Mouse (Mus musculus): ENCODE results near the gene Col25a1. TPM values are rescaled to one million over a fixed set of nuclear protein-coding genes. Genes with fewer than 3 reads are reported as not detected.

Gene Col25a1
- polyA plus RNA-seq, 1 experiment from 2014 or later = 3.9 TPM

DNA sequence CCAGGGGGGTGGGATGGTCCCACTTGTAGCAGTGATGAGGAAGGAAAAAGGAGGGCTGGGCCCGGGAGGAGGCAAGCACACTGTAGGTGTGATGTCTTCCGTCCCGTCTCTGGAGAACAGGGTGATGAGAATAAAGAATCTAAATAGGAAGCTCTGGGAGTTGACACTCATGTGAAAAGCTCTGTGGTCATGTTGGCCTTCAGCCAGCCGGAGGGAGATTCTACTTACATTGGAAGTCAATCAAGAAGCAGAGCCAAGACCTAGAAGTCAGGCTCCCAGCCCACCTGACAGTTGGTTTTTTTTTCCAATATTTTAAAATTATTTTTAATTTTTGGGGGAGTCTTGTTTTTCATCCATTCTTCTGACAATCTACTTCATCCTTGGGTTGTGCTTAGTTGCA, 297.5 kb downstream of the Col25a1 start:
- no peak for DNase-seq (ENCODE audit: low spot score)
- WGBS = 88% methylated on average over 4 of the region's 4 CpGs

GRCm38 (mm10) chr3:130430052-130430451, 298.8 kb downstream of the Col25a1 start:
- H3K36me3 ChIP-seq = no peaks in the 10 kb centered on the region
- WGBS = 83% methylated on average over 5 of the region's 5 CpGs
- H3K9me3 ChIP-seq = no peaks in the 10 kb centered on the region
- H3K4me3 ChIP-seq = no peak overlapping the region
- no peak for DNase-seq (ENCODE audit: low spot score)
- no peak overlapping the region for H3K27ac ChIP-seq
- H3K4me1 ChIP-seq = no peaks in the 10 kb centered on the region
- H3K27me3 ChIP-seq (ENCODE audit: insufficient read depth, poor library complexity, severe bottlenecking) = no peaks in the 10 kb centered on the region

More for the DNA sequence above, 297.5 kb downstream of the Col25a1 start:
- Histone ChIP-seq H3K9me3 (no peaks in the 10 kb centered on the region), H3K4me3 (no peak overlapping the region), H3K27me3 (ENCODE audit: insufficient read depth, poor library complexity, severe bottlenecking) (no peaks in the 10 kb centered on the region), H3K27ac (no peak overlapping the region), H3K36me3 (no peaks in the 10 kb centered on the region), H3K4me1 (no peaks in the 10 kb centered on the region)

GRCm38 (mm10) chr3:130432818-130433217, 301.5 kb downstream of the Col25a1 start:
- Histone ChIP-seq H3K4me3 (no peak overlapping the region), H3K4me1 (no peaks in the 10 kb centered on the region), H3K27me3 (ENCODE audit: insufficient read depth, poor library complexity, severe bottlenecking) (no peaks in the 10 kb centered on the region), H3K9me3 (no peaks in the 10 kb centered on the region), H3K27ac (no peak overlapping the region), H3K36me3 (no peaks in the 10 kb centered on the region)
- no peak for DNase-seq (ENCODE audit: low spot score)
- WGBS = 67% methylated on average over 5 of the region's 5 CpGs

DNA sequence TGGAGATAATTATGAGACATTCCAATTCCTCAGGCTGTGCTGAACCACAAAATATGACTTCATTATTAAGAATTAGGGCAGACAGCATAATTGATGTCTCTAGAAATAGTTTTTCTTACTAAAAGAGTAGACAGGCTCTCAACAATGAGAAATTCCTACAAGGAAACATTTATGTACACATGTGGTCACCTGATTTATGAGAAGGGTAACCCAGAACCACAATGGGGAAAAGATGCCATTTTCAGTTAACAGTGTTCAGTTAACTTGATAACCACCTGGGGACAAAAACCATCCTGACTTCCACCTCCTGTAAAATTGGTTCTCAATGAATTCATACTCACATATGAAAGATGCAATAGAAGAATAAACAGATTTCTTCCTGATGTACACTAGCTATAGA, 305.7 kb downstream of the Col25a1 start:
- no peaks in the 10 kb centered on the region for H3K36me3 ChIP-seq
- no peak overlapping the region for H3K27ac ChIP-seq
- DNase-seq (ENCODE audit: low spot score) = no peak
- no peak overlapping the region for H3K4me3 ChIP-seq
- no peaks in the 10 kb centered on the region for H3K4me1 ChIP-seq
- H3K27me3 ChIP-seq (ENCODE audit: insufficient read depth, poor library complexity, severe bottlenecking) = no peaks in the 10 kb centered on the region
- no peaks in the 10 kb centered on the region for H3K9me3 ChIP-seq

GRCm38 (mm10) chr3:130439767-130440166, 308.5 kb downstream of the Col25a1 start:
- Histone ChIP-seq H3K4me3 (no peak overlapping the region), H3K4me1 (no peaks in the 10 kb centered on the region), H3K9me3 (no peaks in the 10 kb centered on the region), H3K27ac (no peak overlapping the region), H3K36me3 (no peaks in the 10 kb centered on the region), H3K27me3 (ENCODE audit: insufficient read depth, poor library complexity, severe bottlenecking) (no peaks in the 10 kb centered on the region)
- 84% methylated on average over 6 of the region's 6 CpGs for WGBS
- no peak for DNase-seq (ENCODE audit: low spot score)

DNA sequence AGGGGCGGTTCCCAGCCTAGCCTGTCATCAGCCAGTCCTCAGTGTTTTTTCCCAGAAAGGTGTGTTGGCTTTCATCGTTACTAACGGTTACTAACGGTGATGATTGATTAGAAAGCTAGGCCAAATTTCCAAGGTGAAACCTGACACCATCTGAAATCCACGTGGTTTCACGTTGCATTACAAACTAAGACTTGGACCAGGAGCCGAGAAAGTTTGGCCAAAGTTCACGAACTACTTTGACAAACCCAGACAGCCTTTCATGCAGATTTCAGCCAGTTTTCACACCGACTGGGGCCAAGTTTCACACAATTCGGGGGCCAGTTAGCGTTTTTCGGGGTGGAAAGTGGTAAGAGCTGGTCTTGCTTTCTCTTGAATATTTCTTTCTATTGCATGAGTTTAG, 309.4 kb downstream of the Col25a1 start:
- H3K4me1 ChIP-seq = no peaks in the 10 kb centered on the region
- DNase-seq (ENCODE audit: low spot score) = no peak
- no peaks in the 10 kb centered on the region for H3K9me3 ChIP-seq
- H3K27me3 ChIP-seq (ENCODE audit: insufficient read depth, poor library complexity, severe bottlenecking) = no peaks in the 10 kb centered on the region
- H3K27ac ChIP-seq = no peak overlapping the region
- no peak overlapping the region for H3K4me3 ChIP-seq
- no peaks in the 10 kb centered on the region for H3K36me3 ChIP-seq
- WGBS = 58% methylated on average over 12 of the region's 12 CpGs

GRCm38 (mm10) chr3:130443842-130444627, 312.7 kb downstream of the Col25a1 start:
- Histone ChIP-seq H3K27ac (no peak overlapping the region), H3K4me3 (no peak overlapping the region), H3K4me1 (no peaks in the 10 kb centered on the region), H3K36me3 (no peaks in the 10 kb centered on the region), H3K9me3 (no peaks in the 10 kb centered on the region), H3K27me3 (ENCODE audit: insufficient read depth, poor library complexity, severe bottlenecking) (no peaks in the 10 kb centered on the region)
- no peak for DNase-seq (ENCODE audit: low spot score)
- WGBS = 63% methylated on average over 13 of the region's 13 CpGs

- Histone ChIP-seq H3K9me3 (no peaks in the 10 kb centered on the region), H3K27me3 (ENCODE audit: insufficient read depth, poor library complexity, severe bottlenecking) (no peaks in the 10 kb centered on the region), H3K4me3 (no peak overlapping the region), H3K4me1 (no peaks in the 10 kb centered on the region), H3K27ac (no peak overlapping the region), H3K36me3 (no peaks in the 10 kb centered on the region)
- no peak for DNase-seq (ENCODE audit: low spot score)
- WGBS = 78% methylated on average over 7 of the region's 7 CpGs
Measured at GRCm38 (mm10) chr3:130449864-130450263, 318.6 kb downstream of the Col25a1 start.

DNA sequence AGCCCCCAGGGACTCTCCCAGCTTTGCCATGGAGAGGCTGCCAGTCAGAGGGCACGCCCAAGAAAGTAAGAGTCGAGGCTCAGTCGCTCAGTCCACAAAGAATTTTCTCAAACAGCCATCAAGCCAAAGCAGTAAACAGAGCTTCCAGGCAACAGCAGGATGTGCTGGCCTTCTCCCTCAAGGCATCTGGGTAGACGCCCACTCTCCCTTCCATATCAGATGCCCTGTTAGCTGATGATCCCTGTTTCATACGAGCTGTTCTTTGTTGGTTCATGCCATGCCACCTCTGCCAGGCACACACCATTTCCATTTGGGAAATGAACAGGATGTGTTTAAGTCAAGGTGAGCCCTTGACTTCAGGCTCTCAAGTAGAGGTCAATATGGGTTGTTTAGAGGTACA, 334.1 kb downstream of the Col25a1 start:
- no peaks in the 10 kb centered on the region; the same call in 1 of the 2 replicates for H3K9me3 ChIP-seq
- WGBS = 80% methylated on average over 5 of the region's 5 CpGs

GRCm38 (mm10) chr3:130473211-130473768, 342.0 kb downstream of the Col25a1 start:
- Histone ChIP-seq H3K27ac (no peak overlapping the region), H3K4me3 (no peak overlapping the region), H3K36me3 (no peaks in the 10 kb centered on the region), H3K27me3 (ENCODE audit: insufficient read depth, poor library complexity, severe bottlenecking) (no peaks in the 10 kb centered on the region), H3K4me1 (no peaks in the 10 kb centered on the region), H3K9me3 (no peaks in the 10 kb centered on the region)
- 39% methylated on average over 4 of the region's 4 CpGs for WGBS
- no peak for DNase-seq (ENCODE audit: low spot score)

More for the DNA sequence above, 334.1 kb downstream of the Col25a1 start:
- no peak for DNase-seq (ENCODE audit: low spot score)
- Histone ChIP-seq H3K27me3 (ENCODE audit: insufficient read depth, poor library complexity, severe bottlenecking) (no peaks in the 10 kb centered on the region), H3K4me3 (no peak overlapping the region), H3K27ac (no peak overlapping the region), H3K36me3 (no peaks in the 10 kb centered on the region), H3K4me1 (no peaks in the 10 kb centered on the region)

- no peaks in the 10 kb centered on the region for H3K9me3 ChIP-seq
- no peaks in the 10 kb centered on the region for H3K27me3 ChIP-seq (ENCODE audit: insufficient read depth, poor library complexity, severe bottlenecking)
- H3K36me3 ChIP-seq = no peaks in the 10 kb centered on the region
- H3K27ac ChIP-seq = no peak overlapping the region
- H3K4me3 ChIP-seq = no peak overlapping the region
- H3K4me1 ChIP-seq = no peaks in the 10 kb centered on the region
- DNase-seq (ENCODE audit: low spot score) = no peak
- WGBS = 78% methylated on average over 7 of the region's 7 CpGs
Measured at GRCm38 (mm10) chr3:130473970-130474369, 342.7 kb downstream of the Col25a1 start.

GRCm38 (mm10) chr3:130482513-130482912, 351.2 kb downstream of the Col25a1 start:
- H3K27ac ChIP-seq = no peak overlapping the region
- H3K4me3 ChIP-seq = no peak overlapping the region
- WGBS = 88% methylated on average over 8 of the region's 8 CpGs
- no peaks in the 10 kb centered on the region for H3K4me1 ChIP-seq
- no peaks in the 10 kb centered on the region for H3K36me3 ChIP-seq
- H3K27me3 ChIP-seq (ENCODE audit: insufficient read depth, poor library complexity, severe bottlenecking) = no peaks in the 10 kb centered on the region
- DNase-seq (ENCODE audit: low spot score) = no peak
- H3K9me3 ChIP-seq = no peaks in the 10 kb centered on the region

DNA sequence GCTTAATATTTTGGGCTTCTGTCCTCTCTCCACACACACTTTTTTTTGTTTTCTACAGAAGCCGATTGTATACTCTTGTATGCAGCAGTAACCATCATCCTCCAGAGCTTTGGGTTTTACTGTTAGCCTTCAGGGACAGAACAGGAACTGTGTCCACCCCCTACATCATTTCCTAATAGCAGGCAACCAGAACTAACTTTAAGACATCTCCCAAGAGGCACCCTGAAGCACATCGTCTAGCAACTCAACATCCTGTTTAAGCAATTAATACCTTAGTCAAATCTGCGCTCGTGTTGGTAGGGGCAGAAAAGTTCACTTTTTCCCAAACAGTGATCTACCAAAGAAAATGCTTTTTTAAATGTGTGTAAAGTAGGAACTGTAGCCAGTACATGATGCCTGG, 357.5 kb downstream of the Col25a1 start:
- WGBS = 81% methylated on average over 4 of the region's 4 CpGs
- no peak overlapping the region for H3K4me3 ChIP-seq
- no peaks in the 10 kb centered on the region for H3K9me3 ChIP-seq
- H3K4me1 ChIP-seq = peaks cover 5% of the 10 kb centered on the region; the same call in 1 of the 2 replicates
- no peaks in the 10 kb centered on the region for H3K27me3 ChIP-seq (ENCODE audit: insufficient read depth, poor library complexity, severe bottlenecking)
- no peak for DNase-seq (ENCODE audit: low spot score)
- H3K27ac ChIP-seq = no peak overlapping the region
- H3K36me3 ChIP-seq = no peaks in the 10 kb centered on the region
